Mouse (Mus musculus): ENCODE results near the gene Gtf2i. TPM values are rescaled to one million over a fixed set of nuclear protein-coding genes. Genes with fewer than 3 reads are reported as not detected.

Gene Gtf2i
- polyA plus RNA-seq, 1 experiment from 2014 or later: 29.8 TPM

DNA sequence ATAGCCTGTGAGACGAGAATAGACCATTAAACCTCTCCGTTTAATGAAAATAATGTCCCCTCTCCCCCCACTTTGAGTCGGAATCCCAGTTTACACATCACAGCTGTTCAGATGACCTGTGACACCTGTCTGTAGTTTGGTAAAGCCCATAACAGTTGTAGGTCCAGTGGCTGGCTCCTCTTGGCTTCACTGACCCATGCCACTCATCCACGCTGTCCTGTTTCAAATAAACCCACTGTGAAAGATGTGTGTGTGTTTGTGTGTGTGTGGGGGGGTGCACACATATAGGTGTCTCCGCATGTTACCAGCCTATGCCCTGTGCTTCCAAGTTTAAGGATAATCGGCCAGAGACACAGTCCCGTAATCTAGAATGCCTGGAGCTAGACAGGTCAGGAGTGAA is 96.7 kb downstream of the Gtf2i start:
- H3K4me3 ChIP-seq (ENCODE audit: low read depth, low read length): no peak overlapping the region
- H3K27ac ChIP-seq (ENCODE audit: low read depth): no peak overlapping the region
- H3K4me1 ChIP-seq (ENCODE audit: insufficient read depth): peaks cover 14% of the 10 kb centered on the region
- H3K27me3 ChIP-seq (ENCODE audit: insufficient read depth, low read length): peaks cover 7% of the 10 kb centered on the region; the same call in 1 of the 2 replicates
- no peak overlapping the region for H3K4me2 ChIP-seq (ENCODE audit: low read depth, low read length)
- ATAC-seq: no peak
- H3K9ac ChIP-seq (replicated peaks): no peak overlapping the region
- no peaks in the 10 kb centered on the region; the same call in 1 of the 2 replicates for H3K9me3 ChIP-seq (ENCODE audit: low read length)
- DNase-seq: no peak
- 78% methylated on average over 7 of the region's 7 CpGs for WGBS (ENCODE audit: insufficient replicate concordance)
- TF ChIP-seq CTCF (IDR thresholded peaks at IDR 0.05; ENCODE audit: low read depth) (no peak), EP300 (IDR thresholded peaks at IDR 0.05; ENCODE audit: low read depth) (no peak)
- H3K36me3 ChIP-seq (replicated peaks; ENCODE audit: insufficient read depth, low read length): peaks cover 14% of the 10 kb centered on the region

DNA sequence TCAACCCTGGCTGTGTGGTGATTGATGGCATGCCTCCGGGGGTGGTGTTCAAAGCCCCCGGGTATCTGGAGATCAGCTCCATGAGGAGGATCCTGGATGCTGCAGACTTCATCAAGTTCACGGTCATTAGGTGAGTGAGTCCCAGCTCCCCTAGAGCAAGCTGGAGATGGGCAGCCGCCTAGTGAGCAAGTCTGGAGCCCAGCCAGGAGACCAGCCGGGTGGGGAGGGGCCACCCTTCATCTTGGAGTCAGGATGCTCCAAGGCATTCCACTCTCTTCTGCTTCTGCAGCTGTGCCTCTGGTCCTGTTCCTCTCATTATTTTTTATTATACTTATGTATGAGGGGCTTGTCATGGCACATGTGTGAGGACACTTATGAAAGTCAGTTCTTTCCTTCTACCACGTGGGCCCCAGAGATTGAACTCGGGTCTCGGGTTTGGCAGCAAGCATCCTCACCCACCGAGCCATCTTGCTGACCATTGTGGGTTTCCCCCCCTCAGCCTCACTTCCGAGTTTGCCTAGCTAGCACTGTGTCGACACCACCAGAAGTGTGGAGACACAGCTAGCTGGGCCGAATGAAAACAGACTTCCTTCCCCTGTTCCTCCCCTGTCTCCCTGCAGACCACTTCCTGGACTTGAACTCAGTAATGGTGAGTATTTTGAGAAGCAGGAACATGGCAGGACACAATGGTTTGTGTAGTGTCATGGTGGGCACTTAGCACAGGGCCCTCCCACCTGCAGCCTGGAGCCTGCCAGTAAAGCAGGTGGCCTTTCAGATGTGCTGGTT is 100.3 kb downstream of the Gtf2i start:
- DNase-seq (peak; percentile 59), ATAC-seq (peak; percentile 58)
- Histone ChIP-seq H3K4me2 (ENCODE audit: low read depth, low read length) (no peak overlapping the region), H3K4me3 (ENCODE audit: low read depth, low read length) (no peak overlapping the region), H3K27me3 (ENCODE audit: insufficient read depth, low read length) (no peaks in the 10 kb centered on the region), H3K4me1 (ENCODE audit: insufficient read depth) (0 out of 2 replicates have a peak, but pooled peaks cover 8% of the 10 kb centered on the region), H3K9ac (replicated peaks) (no peak overlapping the region), H3K36me3 (replicated peaks; ENCODE audit: insufficient read depth, low read length) (no peaks in the 10 kb centered on the region; the same call in 1 of the 2 replicates), H3K27ac (ENCODE audit: low read depth) (peak overlapping the region; percentile 63), H3K9me3 (ENCODE audit: low read length) (no peaks in the 10 kb centered on the region; the same call in 1 of the 2 replicates)
- 41% methylated on average over 12 of the region's 12 CpGs for WGBS (ENCODE audit: insufficient replicate concordance)
- no peak for TF ChIP-seq CTCF (IDR thresholded peaks at IDR 0.05; ENCODE audit: low read depth)
- 0 out of 2 replicates have a peak, but pooled peaks have one; percentile 11 for TF ChIP-seq EP300 (IDR thresholded peaks at IDR 0.05; ENCODE audit: low read depth)

DNA sequence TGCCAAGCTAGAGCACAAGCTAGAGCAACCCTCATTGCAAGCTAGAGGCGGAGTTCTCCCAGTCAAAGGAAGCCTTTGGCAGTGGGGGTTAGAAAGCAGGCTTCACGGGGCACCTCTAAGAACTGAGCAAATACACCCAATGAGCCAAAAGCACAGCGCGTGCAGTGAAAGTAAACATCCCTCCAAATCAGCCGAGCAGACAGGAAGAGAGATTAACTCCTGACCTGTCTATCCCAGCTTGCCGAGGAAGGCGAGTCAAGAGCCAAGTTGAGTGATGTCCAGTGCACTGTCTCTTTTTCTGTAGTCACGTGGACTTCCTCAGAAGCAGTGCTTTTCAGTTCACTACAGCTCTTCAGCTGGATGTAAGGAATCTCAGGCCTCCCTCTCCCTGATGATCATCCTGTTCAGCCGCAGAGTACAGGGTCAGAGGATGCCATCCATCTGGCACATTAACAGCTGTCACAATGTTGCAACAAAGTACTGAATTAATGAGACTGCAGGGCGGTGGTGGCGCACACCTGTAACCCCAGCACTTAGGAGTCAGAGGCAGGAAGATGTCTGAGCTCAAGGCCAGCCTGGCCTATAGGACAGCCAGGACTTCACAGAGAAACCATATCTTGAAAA is 104.5 kb downstream of the Gtf2i start:
- ATAC-seq: peak; percentile 80
- 37% methylated on average over 11 of the region's 11 CpGs for WGBS (ENCODE audit: insufficient replicate concordance)
- no peak overlapping the region for H3K9ac ChIP-seq (replicated peaks)
- H3K4me3 ChIP-seq (ENCODE audit: low read depth, low read length): no peak overlapping the region
- H3K27ac ChIP-seq (ENCODE audit: low read depth): peak overlapping the region; percentile 60
- H3K4me1 ChIP-seq (ENCODE audit: insufficient read depth): 0 out of 2 replicates have a peak, but pooled peaks cover 8% of the 10 kb centered on the region
- H3K27me3 ChIP-seq (ENCODE audit: insufficient read depth, low read length): no peaks in the 10 kb centered on the region
- peak; percentile 52 for DNase-seq
- TF ChIP-seq EP300 (IDR thresholded peaks at IDR 0.05; ENCODE audit: low read depth): no peak
- TF ChIP-seq CTCF (IDR thresholded peaks at IDR 0.05; ENCODE audit: low read depth): no peak
- no peaks in the 10 kb centered on the region for H3K9me3 ChIP-seq (ENCODE audit: low read length)
- H3K36me3 ChIP-seq (replicated peaks; ENCODE audit: insufficient read depth, low read length): no peaks in the 10 kb centered on the region
- H3K4me2 ChIP-seq (ENCODE audit: low read depth, low read length): peak overlapping the region; percentile 13; the same call in 1 of the 2 replicates

DNA sequence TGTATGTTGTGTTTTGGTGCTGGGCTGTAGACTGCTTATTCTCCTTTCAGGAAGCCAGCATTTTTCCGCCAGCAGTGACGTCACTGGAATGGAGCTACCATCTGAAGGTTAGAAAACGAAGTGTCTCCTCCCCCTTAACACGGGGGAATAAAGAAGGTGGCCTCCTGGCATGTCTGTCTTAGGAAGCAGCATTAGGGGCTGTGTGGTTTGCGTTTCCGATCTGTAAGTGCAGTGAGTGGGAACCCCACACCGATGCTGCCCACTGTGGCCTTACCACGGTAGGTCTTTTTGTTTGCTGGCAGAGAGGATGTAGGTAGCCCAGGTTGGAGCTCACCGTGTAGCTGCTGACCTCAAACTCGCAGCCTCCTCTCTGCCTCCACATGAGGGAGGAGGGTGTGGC is 107.8 kb downstream of the Gtf2i start:
- no peaks in the 10 kb centered on the region for H3K27me3 ChIP-seq (ENCODE audit: insufficient read depth, low read length)
- no peaks in the 10 kb centered on the region for H3K9me3 ChIP-seq (ENCODE audit: low read length)
- no peak overlapping the region for H3K27ac ChIP-seq (ENCODE audit: low read depth)
- no peak overlapping the region for H3K9ac ChIP-seq (replicated peaks)
- H3K36me3 ChIP-seq (replicated peaks; ENCODE audit: insufficient read depth, low read length): no peaks in the 10 kb centered on the region
- ATAC-seq: no peak
- no peak overlapping the region for H3K4me2 ChIP-seq (ENCODE audit: low read depth, low read length)
- H3K4me3 ChIP-seq (ENCODE audit: low read depth, low read length): no peak overlapping the region
- no peak for DNase-seq
- no peak for TF ChIP-seq EP300 (IDR thresholded peaks at IDR 0.05; ENCODE audit: low read depth)
- no peak for TF ChIP-seq CTCF (IDR thresholded peaks at IDR 0.05; ENCODE audit: low read depth)
- H3K4me1 ChIP-seq (ENCODE audit: insufficient read depth): 0 out of 2 replicates have a peak, but pooled peaks cover 4% of the 10 kb centered on the region
- WGBS (ENCODE audit: insufficient replicate concordance): 42% methylated on average over 10 of the region's 10 CpGs

DNA sequence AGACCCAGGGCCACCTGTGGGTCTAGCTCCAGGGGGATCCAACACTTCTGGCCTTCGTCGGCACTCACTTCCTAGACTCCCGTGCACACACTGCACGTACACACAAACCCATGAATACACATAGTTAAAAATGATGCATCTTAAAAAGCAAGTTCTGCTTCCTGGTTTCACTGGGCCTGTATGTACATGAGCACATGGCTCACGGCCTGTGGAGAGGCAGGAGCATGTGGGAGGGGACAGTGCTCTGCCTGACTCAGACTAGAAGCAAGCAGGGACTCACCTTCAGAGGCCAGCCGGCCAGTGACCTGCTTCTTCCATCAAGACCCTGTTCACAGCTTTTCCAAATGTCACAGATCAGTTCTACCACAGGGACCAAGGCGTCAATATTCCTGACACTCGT is 120.9 kb downstream of the Gtf2i start:
- Histone ChIP-seq H3K4me2 (ENCODE audit: low read depth, low read length) (no peak overlapping the region), H3K4me3 (ENCODE audit: low read depth, low read length) (no peak overlapping the region), H3K9me3 (ENCODE audit: low read length) (no peaks in the 10 kb centered on the region), H3K9ac (replicated peaks) (no peak overlapping the region), H3K27ac (ENCODE audit: low read depth) (no peak overlapping the region), H3K36me3 (replicated peaks; ENCODE audit: insufficient read depth, low read length) (peaks cover 13% of the 10 kb centered on the region; the same call in 1 of the 2 replicates), H3K4me1 (ENCODE audit: insufficient read depth) (no peaks in the 10 kb centered on the region), H3K27me3 (ENCODE audit: insufficient read depth, low read length) (no peaks in the 10 kb centered on the region)
- 82% methylated on average over 8 of the region's 8 CpGs for WGBS (ENCODE audit: insufficient replicate concordance)
- ATAC-seq (no peak), DNase-seq (no peak)
- no peak for TF ChIP-seq EP300 (IDR thresholded peaks at IDR 0.05; ENCODE audit: low read depth)
- no peak for TF ChIP-seq CTCF (IDR thresholded peaks at IDR 0.05; ENCODE audit: low read depth)

DNA sequence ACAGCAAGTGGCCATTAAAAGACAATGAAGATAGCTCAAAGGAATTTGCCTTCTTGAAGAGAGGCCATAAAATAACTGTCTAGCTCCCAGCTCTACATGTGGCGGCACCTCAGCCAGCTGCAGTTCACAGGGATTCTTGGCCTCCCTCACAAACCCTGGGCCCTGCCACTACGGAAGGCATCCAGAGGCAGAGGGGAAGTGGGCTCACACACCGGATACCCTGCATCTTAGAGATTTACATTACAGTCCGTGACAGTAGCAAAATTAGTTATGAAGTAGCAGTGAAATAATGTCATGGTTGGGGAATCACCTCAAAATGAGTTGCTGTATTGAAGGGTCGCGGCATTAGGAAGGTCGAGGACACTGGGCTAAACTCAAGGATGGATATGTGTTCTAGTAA is 126.0 kb downstream of the Gtf2i start:
- no peaks in the 10 kb centered on the region for H3K9me3 ChIP-seq (ENCODE audit: low read length)
- H3K36me3 ChIP-seq (replicated peaks; ENCODE audit: insufficient read depth, low read length): 0 out of 2 replicates have a peak, but pooled peaks cover 2% of the 10 kb centered on the region
- no peak for TF ChIP-seq EP300 (IDR thresholded peaks at IDR 0.05; ENCODE audit: low read depth)
- TF ChIP-seq CTCF (IDR thresholded peaks at IDR 0.05; ENCODE audit: low read depth): no peak
- no peak overlapping the region for H3K4me2 ChIP-seq (ENCODE audit: low read depth, low read length)
- H3K27ac ChIP-seq (ENCODE audit: low read depth): no peak overlapping the region
- no peak overlapping the region for H3K9ac ChIP-seq (replicated peaks)
- ATAC-seq (no peak), DNase-seq (no peak)
- no peaks in the 10 kb centered on the region for H3K27me3 ChIP-seq (ENCODE audit: insufficient read depth, low read length)
- 51% methylated on average over 7 of the region's 7 CpGs for WGBS (ENCODE audit: insufficient replicate concordance)
- H3K4me1 ChIP-seq (ENCODE audit: insufficient read depth): peaks cover 4% of the 10 kb centered on the region; the same call in 1 of the 2 replicates
- no peak overlapping the region for H3K4me3 ChIP-seq (ENCODE audit: low read depth, low read length)

Small RNAs within 50 kb of the gene (microRNA-seq; reads per million reads assigned to microRNA genes)
- not detected for gene Mir3965

Other genes starting within 250 kb of the Gtf2i start
- gene Castor2, start 215.0 kb downstream of the Gtf2i start, polyA plus RNA-seq (2015; fragmentation: Nextera tagmentation; extraction: Ambion mirVana): 0.69 and 1.00 TPM in 2 replicates
- gene Rcc1l, start 138.0 kb downstream of the Gtf2i start, polyA plus RNA-seq (2015; fragmentation: Nextera tagmentation; extraction: Ambion mirVana): 10.2 and 10.8 TPM in 2 replicates
- gene Gtf2ird2, start 130.7 kb downstream of the Gtf2i start, polyA plus RNA-seq (2015; fragmentation: Nextera tagmentation; extraction: Ambion mirVana): 1.8 and 2.1 TPM in 2 replicates
- gene Ncf1, start 85.1 kb downstream of the Gtf2i start, polyA plus RNA-seq (2015; fragmentation: Nextera tagmentation; extraction: Ambion mirVana): 24.4 and 26.0 TPM in 2 replicates
- gene Gtf2ird1, start 142.0 kb upstream of the Gtf2i start, polyA plus RNA-seq (2015; fragmentation: Nextera tagmentation; extraction: Ambion mirVana): 10.0 and 11.0 TPM in 2 replicates
- gene Clip2, start 237.7 kb upstream of the Gtf2i start, polyA plus RNA-seq (2015; fragmentation: Nextera tagmentation; extraction: Ambion mirVana): 0.21 and 0.29 TPM in 2 replicates
- gene Syna, start 245.4 kb upstream of the Gtf2i start, polyA plus RNA-seq (2015; fragmentation: Nextera tagmentation; extraction: Ambion mirVana): not detected in 2 replicates